Mouse (Mus musculus): ENCODE results near the gene Pla2g2f.

DNA sequence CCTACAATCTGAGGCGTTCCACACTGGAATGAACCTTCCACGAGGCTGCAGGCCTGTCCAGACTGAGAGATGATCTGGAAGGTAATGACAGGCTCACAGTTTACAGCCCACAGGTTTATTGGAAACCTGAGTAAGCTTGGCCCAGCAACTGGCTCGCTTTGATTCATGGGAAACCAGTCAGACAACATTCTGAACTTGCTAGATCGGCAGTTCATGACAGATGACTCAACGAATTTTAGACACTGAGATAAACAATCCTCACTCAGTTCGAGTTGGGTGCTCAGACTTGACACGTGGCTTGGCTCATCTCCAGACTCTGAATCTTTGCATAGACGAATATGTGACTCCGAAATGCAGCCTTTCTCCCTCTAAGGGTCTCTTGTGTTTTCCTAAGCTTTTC, 35.2 kb upstream of the Pla2g2f start:
- no peak for TF ChIP-seq CTCF (conservative IDR thresholded peaks at IDR 0.05; ENCODE audit: low read length)
- no peak for TF ChIP-seq NANOG (IDR thresholded peaks at IDR 0.05; ENCODE audit: borderline replicate concordance, low read length)

Data from E14TG2a.4 (cell line).